Mouse (Mus musculus) forebrain, embryonic 14.5 days (tissue): ENCODE results near the gene Arnt. TPM values are rescaled to one million over a fixed set of nuclear protein-coding genes. Genes with fewer than 3 reads are reported as not detected.

Experiments used
- ATAC-seq: fragments of 200-750 bp; cut with Nextera tagmentation; 2 replicates; pipeline ENCODE4 v1.8.0; 2017; ENCODE audit warnings: mild to moderate bottlenecking, moderate library complexity
- DNase-seq: peaks from one replicate; pipeline ENCODE4 v3.0.0-alpha.2; 2015; ENCODE audit warnings: low spot score
- H3K27ac ChIP-seq: fragments of 300-500 bp; sonication (generic); 2 replicates; pipeline ENCODE4 v1.5.1; 2014; ENCODE audit warnings: low read depth, mild to moderate bottlenecking, control low read depth, low read length, moderate library complexity
- H3K27me3 ChIP-seq: fragments of 300-500 bp; sonication (generic); replicated peaks from 2 replicates; pipeline ENCODE4 v1.6.1; 2014; ENCODE audit warnings: low read length, control low read depth, mixed read lengths; ENCODE audit not compliant: control insufficient read depth, insufficient read depth
- H3K36me3 ChIP-seq: fragments of 300-500 bp; sonication (generic); 2 replicates; pipeline ENCODE4 v1.6.1; 2014; ENCODE audit warnings: low read length, control low read depth; ENCODE audit not compliant: control insufficient read depth, insufficient read depth
- H3K4me1 ChIP-seq: fragments of 300-500 bp; sonication (generic); 2 replicates; pipeline ENCODE4 v1.6.1; 2014; ENCODE audit warnings: antibody characterized with exemption, low read length, control low read depth; ENCODE audit not compliant: control insufficient read depth, insufficient read depth
- H3K4me2 ChIP-seq: fragments of 300-500 bp; sonication (generic); 2 replicates; pipeline ENCODE4 v1.6.1; 2014; ENCODE audit warnings: mild to moderate bottlenecking, control low read depth, low read length
- H3K4me3 ChIP-seq: fragments of 300-500 bp; sonication (generic); 2 replicates; pipeline ENCODE4 v1.5.1; 2014; ENCODE audit warnings: low read depth, low read length, control low read depth
- H3K9ac ChIP-seq: fragments of 300-500 bp; sonication (generic); 2 replicates; pipeline ENCODE4 v1.6.1; 2014; ENCODE audit warnings: mild to moderate bottlenecking, low read length, control low read depth, moderate library complexity
- H3K9me3 ChIP-seq: fragments of 300-500 bp; sonication (generic); replicated peaks from 2 replicates; pipeline ENCODE4 v1.6.1; 2016; ENCODE audit warnings: low read length, control low read depth, mixed read lengths; ENCODE audit not compliant: control insufficient read depth
- WGBS: fragments of 180-500 bp; shearing (Covaris S2); extraction: QIAGEN DNeasy Blood & Tissue Kit; methylation state at CpG from one replicate; pipeline ENCODE4 v1.1.7; 2014; 5-methylcytosine and 5-hydroxymethylcytosine counted together
- polyA plus RNA-seq: library from polyadenylated mRNA; unstranded; fragments of >200 nt; fragmentation: Nextera tagmentation; extraction: Ambion mirVana; gene quantifications from 2 replicates; pipeline ENCODE4 v1.2.1, GENCODE M21; 2014

The Arnt gene
- polyA plus RNA-seq, 1 experiment from 2014 or later = 9.0 TPM

DNA sequence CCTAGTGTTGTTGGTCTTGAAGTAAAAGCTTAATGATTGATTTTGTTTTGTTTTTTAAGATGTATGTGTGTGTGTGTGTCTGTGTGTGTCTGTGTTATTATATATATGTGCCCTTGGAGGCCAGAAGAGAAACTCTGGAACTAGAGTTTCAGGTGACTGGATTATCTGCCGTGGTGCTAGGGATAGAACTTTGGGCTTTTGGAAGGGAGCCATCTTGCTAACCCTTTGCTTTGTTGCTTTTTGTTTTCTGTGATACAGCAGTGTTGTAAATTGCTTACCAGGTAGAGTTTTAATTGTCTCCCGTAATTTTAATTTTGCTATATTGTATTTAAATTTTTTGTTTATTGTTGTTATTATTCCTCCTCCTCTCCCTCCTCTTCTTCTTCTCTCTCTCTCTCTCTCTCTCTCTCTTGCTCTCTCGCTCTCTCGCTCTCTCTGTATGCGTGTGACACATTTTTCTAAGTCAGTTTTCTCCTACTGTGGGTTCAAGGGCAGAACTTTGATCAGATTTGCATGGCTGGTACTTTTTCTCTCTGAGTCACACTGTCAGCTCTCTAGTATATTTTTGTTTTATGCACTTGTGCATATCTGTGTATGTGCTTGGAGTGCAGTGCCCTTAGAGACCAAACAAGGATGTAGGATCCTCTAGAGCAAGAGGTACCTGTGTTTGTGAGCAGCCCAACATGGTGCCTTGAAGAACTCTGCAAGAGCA is 8.4 kb downstream of the Arnt start:
- H3K27me3 ChIP-seq = no peaks in the 10 kb centered on the region
- H3K4me2 ChIP-seq = no peak overlapping the region
- H3K36me3 ChIP-seq = peaks cover 9% of the 10 kb centered on the region
- no peak overlapping the region for H3K4me3 ChIP-seq
- no peak overlapping the region for H3K27ac ChIP-seq
- H3K9me3 ChIP-seq = no peaks in the 10 kb centered on the region
- WGBS = 91% methylated on average over 5 of the region's 5 CpGs
- DNase-seq (no peak), ATAC-seq (no peak)
- H3K9ac ChIP-seq = no peak overlapping the region
- H3K4me1 ChIP-seq = no peaks in the 10 kb centered on the region

DNA sequence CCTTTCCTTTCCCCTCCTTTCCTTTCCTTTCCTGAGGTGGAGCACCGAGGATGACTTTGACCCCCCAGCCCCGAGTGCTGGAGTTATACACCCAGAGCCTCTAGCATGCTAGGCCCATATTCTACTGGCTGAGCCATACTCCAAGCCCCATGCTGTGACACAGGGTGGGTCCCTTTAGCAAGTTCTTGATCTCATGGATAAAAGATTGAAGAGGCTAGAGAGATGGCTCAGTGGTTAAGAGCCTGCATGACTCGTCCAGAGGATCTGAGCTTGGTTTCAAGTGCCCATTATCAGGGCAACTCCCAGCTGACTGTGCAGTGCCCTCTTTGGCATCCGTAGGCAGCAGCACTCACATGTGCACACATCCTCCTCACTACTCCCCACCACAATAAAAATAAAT is 11.1 kb downstream of the Arnt start:
- no peak overlapping the region for H3K9ac ChIP-seq
- no peak for DNase-seq
- 84% methylated on average over 4 of the region's 4 CpGs for WGBS

DNA sequence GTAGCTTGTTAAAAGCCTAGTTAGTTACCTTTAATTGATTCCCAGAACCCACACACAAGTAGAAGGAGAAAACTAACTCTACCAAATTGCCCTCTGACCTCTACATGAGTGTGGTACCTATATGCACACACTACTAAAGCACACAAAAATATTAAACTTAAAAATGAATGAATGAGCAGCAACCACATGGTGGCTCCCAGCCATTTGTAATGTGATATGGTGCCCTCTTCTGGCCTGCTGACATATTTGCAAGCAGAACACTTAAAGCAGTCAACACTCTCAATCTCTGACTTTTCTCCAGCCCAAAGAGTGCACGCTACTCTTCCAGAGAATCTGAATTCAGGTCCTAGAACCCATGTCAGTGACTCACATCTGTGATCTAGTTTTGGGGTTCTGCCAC is 16.2 kb downstream of the Arnt start:
- peak; percentile 29; the same call in 1 of the 2 replicates for ATAC-seq
- peaks cover 40% of the 10 kb centered on the region for H3K36me3 ChIP-seq
- no peak overlapping the region for H3K4me2 ChIP-seq
- peak; percentile 70 for DNase-seq
- H3K27me3 ChIP-seq = no peaks in the 10 kb centered on the region
- H3K9me3 ChIP-seq = no peaks in the 10 kb centered on the region
- 68% methylated on average over 1 of the region's 1 CpGs for WGBS
- no peak overlapping the region for H3K27ac ChIP-seq
- no peak overlapping the region for H3K4me3 ChIP-seq
- H3K4me1 ChIP-seq = no peaks in the 10 kb centered on the region
- no peak overlapping the region for H3K9ac ChIP-seq

More for the DNA sequence above, 11.1 kb downstream of the Arnt start:
- Histone ChIP-seq H3K36me3 (peaks cover 8% of the 10 kb centered on the region), H3K4me2 (no peak overlapping the region), H3K27me3 (no peaks in the 10 kb centered on the region), H3K9me3 (no peaks in the 10 kb centered on the region), H3K27ac (no peak overlapping the region), H3K4me3 (no peak overlapping the region), H3K4me1 (no peaks in the 10 kb centered on the region)
- no peak for ATAC-seq

DNA sequence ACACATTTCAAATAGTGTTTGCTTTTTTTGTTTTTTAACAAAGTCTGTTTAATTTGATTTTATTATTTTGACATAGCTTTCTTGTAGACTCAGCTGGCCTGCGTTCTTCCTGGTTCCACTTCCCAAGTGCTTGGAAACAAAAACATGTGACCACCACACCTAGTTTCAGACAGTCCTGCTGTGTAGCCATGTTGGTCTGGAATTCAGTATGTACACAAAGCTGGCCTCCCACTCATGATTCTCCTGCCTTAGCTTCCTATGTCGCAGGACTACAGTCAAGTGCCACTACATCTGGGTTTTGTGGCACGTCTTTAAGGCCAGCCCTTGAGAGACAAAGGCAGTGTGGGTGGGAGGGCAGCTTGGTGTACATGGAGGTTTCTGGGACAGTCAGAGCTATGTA is 16.7 kb downstream of the Arnt start:
- H3K36me3 ChIP-seq = peaks cover 40% of the 10 kb centered on the region
- no peak overlapping the region for H3K27ac ChIP-seq
- no peaks in the 10 kb centered on the region for H3K4me1 ChIP-seq
- DNase-seq (no peak), ATAC-seq (no peak)
- no peaks in the 10 kb centered on the region for H3K27me3 ChIP-seq
- H3K9ac ChIP-seq = no peak overlapping the region
- no peak overlapping the region for H3K4me2 ChIP-seq
- no peaks in the 10 kb centered on the region for H3K9me3 ChIP-seq
- H3K4me3 ChIP-seq = no peak overlapping the region
- WGBS = 88% methylated on average over 3 of the region's 3 CpGs

DNA sequence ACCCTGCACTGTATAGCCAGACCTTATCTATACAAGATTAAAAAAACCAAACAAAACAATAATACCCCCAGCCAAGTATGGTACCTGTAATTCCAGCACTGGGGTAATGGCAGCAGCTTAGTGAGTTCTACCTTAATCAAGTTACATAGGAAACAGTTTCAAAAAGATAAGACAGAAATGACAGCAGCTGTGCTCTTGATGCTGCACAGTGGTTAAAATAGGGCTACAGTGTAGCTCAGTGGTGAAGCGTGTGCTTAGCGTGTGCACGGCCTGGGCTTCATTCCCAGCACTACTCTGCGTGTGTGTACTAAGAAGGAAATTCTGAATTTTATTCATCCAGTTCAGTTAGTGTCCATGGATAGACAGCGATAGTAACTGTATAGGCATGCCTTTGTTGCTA is 22.2 kb downstream of the Arnt start:
- Histone ChIP-seq H3K27ac (no peak overlapping the region), H3K36me3 (peaks cover 38% of the 10 kb centered on the region), H3K4me2 (no peak overlapping the region), H3K4me1 (no peaks in the 10 kb centered on the region), H3K9me3 (no peaks in the 10 kb centered on the region), H3K9ac (no peak overlapping the region), H3K27me3 (no peaks in the 10 kb centered on the region), H3K4me3 (no peak overlapping the region)
- ATAC-seq (no peak), DNase-seq (no peak)
- 96% methylated on average over 5 of the region's 5 CpGs for WGBS

DNA sequence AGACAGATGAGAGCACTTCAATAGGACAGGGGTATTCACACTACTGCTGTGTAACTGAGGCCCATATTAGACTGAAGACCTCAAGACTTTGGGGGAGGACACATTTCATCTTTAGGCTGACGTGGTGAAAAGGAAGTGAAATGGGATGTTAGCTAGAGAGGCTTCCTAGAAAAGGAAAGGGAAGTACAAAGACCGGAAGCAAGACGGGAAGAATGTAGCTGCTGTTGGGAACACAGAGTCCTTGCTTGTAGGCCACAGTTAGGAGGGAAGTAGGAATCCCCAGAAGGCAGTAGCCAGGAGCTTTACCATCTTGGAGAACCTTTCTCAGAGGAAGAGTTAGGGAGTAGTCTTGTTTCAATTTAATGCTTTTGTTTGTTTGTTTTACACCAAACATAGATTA is 23.6 kb downstream of the Arnt start:
- no peaks in the 10 kb centered on the region for H3K9me3 ChIP-seq
- H3K27me3 ChIP-seq = no peaks in the 10 kb centered on the region
- no peaks in the 10 kb centered on the region for H3K4me1 ChIP-seq
- H3K4me3 ChIP-seq = no peak overlapping the region
- WGBS = 92% methylated on average over 3 of the region's 3 CpGs
- no peak overlapping the region for H3K4me2 ChIP-seq
- no peak overlapping the region for H3K27ac ChIP-seq
- no peak overlapping the region for H3K9ac ChIP-seq
- no peak for ATAC-seq
- peaks cover 28% of the 10 kb centered on the region for H3K36me3 ChIP-seq
- DNase-seq = no peak

DNA sequence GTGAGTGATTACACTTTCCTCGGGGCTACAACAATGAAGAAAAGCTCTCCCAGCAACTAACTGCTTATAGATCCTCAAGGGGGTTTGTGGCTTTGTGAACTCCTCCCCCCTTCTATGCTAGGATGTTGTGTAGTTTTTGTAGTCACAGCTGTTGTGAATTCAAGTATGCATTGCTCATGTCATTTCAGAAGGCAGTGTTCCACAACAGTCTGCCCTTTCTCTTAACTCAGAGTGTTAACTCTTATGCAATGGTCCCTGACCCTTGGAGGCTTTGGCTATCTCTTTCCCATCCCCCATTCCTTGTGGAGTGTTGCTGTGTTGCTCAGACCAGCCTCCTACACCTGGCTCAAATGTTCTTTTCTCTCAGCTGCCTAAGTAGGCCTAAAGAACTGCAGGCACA is 25.2 kb downstream of the Arnt start:
- Histone ChIP-seq H3K4me3 (no peak overlapping the region), H3K36me3 (peaks cover 17% of the 10 kb centered on the region), H3K4me2 (no peak overlapping the region), H3K4me1 (no peaks in the 10 kb centered on the region), H3K27ac (no peak overlapping the region), H3K9me3 (no peaks in the 10 kb centered on the region), H3K27me3 (no peaks in the 10 kb centered on the region), H3K9ac (no peak overlapping the region)
- WGBS = 83% methylated on average over 1 of the region's 1 CpGs
- DNase-seq (no peak), ATAC-seq (no peak)

DNA sequence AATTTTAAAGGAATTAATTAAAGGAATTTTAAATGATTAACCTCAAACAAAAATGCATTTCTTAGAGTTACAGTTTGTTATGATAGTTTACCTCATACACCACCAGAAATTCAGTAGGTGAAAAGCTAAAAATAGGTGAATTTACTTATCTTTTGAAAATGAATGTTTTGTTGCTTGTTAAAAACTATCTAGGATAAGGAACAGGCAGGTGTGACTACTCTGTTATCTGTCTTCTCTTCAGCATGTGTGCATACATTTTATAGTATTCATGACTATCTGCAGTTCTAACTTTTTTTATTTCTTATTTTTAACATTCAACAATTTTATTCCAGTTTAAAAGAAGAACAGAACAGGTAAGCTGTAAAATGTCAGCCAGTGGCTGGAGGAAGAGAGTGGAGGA is 29.7 kb downstream of the Arnt start:
- ATAC-seq (no peak), DNase-seq (no peak)
- Histone ChIP-seq H3K4me3 (no peak overlapping the region), H3K4me1 (no peaks in the 10 kb centered on the region), H3K9ac (no peak overlapping the region), H3K9me3 (no peaks in the 10 kb centered on the region), H3K27ac (no peak overlapping the region), H3K4me2 (no peak overlapping the region), H3K27me3 (no peaks in the 10 kb centered on the region), H3K36me3 (peaks cover 21% of the 10 kb centered on the region; the same call in 1 of the 2 replicates)

DNA sequence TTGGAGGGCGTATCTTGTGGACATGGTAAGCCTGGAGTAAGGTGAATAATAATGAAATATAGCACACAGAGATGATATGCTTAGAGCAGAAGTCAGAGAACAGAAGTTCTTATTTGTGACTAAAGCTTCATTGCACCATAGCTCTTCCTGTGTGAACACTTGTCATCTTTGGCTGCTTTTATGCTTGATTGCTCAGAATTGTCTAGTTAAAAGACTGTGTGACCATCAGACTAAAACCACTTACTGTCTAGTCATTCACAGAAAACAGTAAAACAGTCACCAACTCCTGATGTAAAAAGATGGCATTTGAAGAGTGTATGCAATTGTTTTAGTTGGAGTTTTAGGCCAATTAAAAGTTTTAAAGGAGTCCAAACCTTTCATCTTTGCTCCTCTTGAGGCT is 44.8 kb downstream of the Arnt start:
- H3K27me3 ChIP-seq = no peaks in the 10 kb centered on the region
- no peaks in the 10 kb centered on the region for H3K9me3 ChIP-seq
- ATAC-seq (no peak), DNase-seq (no peak)
- H3K27ac ChIP-seq = no peak overlapping the region
- no peak overlapping the region for H3K4me2 ChIP-seq
- no peaks in the 10 kb centered on the region for H3K4me1 ChIP-seq
- no peak overlapping the region for H3K4me3 ChIP-seq
- H3K36me3 ChIP-seq = peaks cover 73% of the 10 kb centered on the region
- WGBS = 96% methylated on average over 1 of the region's 1 CpGs
- H3K9ac ChIP-seq = no peak overlapping the region
